Mouse (Mus musculus): ENCODE results near the gene Plpp7. TPM values are rescaled to one million over a fixed set of nuclear protein-coding genes. Genes with fewer than 3 reads are reported as not detected.

The Plpp7 gene
- total RNA-seq, 4 experiments from 2014 or later: 99.5 to 130 (median 113) TPM

DNA sequence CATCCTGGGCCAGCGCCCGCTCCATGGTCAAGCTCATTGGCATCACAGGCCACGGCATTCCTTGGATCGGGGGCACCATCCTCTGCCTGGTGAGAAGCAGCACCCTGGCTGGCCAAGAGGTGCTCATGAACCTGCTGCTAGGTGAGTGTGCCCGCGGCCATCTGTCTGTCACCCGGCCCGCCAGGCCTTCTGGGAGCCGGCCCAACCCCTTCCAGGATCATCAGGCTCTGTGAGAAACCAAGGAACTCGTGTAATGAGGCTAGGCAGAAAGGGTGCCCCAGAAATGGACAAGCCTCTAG, 743 bp downstream of the Plpp7 start:
- peak in 1 of 2 experiments; percentile 67 for DNase-seq (ENCODE audit: low spot score in 2 of 2)

DNA sequence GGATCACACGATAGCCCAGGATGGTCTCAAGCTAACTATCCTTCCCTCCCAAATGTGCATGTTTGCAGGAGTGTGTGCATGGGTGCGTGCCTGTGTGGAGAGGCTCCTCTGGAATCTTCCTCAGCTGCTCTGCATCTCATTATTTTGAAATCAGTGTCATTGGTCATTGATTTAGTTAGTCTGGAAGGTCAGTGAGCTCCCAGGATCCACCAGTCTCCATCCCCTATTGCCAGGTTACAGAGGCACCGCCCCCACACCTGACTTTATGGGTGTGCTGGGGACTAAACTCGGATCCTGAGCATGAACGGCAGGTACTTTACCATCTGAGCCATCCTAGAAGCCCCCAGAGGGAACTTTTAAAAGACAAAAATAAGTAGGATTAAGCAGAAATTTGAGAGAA, 7.6 kb downstream of the Plpp7 start:
- DNase-seq (ENCODE audit: low spot score in 2 of 2): no peak

DNA sequence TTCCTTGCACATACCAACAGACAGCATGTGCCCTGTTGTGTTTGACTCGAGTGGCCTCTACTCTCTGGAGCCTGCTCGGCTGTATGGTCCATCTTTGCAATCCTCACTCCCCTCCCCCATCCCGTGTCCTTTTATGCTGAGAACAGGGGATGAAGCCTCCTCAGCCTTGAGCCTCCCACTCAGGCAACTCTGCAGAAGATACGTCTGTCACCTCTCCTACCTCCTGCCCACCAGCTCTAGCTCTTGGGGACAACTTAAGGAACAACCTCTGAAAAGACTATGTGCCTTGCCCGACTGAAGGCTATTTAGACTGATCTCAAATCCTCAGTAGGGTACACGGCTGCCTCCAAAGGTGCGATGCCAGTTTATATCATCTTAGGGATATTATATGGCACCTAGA, 8.2 kb downstream of the Plpp7 start:
- DNase-seq (ENCODE audit: low spot score in 2 of 2): no peak

DNA sequence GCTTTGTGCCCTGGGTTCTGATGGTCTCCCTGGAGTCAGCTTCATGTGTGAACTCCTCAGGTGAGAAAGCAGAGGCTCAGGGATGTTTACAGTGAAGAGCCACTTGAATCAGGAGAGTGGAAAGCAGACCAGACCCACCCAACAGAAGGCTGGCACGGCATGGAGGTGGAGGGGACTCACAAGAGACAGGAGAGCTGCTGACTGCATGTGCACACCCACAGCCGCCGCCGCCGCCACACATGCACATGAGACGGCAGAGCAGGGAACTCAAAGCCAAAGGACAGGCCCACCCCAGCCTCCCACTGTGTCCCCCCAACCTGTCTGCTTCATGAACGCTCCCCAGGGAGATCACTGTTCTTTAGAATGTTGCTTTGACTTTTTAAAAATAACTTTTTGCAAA, 8.8 kb downstream of the Plpp7 start:
- DNase-seq (ENCODE audit: low spot score in 2 of 2): no peak

DNA sequence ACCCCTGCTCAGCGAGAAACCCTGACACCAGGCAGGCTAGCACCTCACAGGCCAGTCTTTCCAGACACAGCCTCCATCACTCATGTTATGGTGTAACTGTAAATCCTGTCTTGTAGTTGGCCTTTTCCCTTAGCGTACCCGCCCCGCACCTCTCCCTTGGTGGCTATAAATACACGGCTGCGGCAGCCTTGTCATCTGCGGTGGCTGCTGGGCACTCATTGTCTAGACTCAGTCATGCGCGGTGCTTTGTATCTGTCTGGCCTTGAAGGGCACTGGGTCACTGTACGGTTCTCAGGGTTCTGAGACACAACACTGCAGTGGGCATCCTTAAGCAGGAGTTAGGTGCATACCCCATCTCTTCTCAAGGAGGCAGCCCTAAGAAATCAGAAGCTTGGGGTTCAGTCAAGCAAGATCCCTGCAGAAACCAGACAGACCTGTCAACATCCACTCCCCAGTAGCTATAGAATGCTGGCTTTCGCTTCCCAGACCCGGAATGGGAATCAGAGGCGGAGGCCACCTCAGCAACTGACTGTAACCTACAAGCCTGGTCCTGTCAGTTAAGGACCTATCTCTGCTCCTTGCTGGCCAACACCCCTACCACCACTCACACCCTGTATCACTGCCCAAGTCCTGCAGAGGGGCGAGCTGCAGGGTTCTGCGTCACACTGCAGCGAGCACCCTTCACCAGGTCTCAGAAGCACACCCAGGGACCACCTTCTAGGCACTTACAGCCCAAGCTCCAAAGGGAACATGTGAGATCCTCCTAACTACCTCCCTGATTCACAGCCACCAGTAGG, 10.0 kb downstream of the Plpp7 start:
- DNase-seq (ENCODE audit: low spot score in 2 of 2): no peak

DNA sequence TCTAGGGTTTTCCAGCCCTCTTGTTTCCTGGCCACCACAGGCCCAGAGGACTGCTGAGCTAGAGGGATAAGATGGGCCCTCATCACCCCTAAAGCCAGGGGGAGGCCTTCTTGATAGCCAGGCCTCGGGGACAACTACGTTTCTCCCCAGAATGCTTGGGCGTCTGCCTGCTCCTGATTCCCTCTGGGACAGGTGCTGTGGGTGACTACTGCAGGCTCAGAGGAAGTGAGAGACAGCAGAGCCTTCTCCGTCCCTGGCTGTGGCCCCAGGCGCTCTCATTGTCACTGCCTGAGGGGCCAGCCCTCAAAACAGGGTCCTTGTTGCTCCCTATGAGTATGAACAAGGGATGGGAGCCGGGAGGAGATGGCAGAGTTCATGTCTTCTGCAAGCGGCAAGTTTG, 10.6 kb downstream of the Plpp7 start:
- DNase-seq (ENCODE audit: low spot score in 2 of 2): no peak

DNA sequence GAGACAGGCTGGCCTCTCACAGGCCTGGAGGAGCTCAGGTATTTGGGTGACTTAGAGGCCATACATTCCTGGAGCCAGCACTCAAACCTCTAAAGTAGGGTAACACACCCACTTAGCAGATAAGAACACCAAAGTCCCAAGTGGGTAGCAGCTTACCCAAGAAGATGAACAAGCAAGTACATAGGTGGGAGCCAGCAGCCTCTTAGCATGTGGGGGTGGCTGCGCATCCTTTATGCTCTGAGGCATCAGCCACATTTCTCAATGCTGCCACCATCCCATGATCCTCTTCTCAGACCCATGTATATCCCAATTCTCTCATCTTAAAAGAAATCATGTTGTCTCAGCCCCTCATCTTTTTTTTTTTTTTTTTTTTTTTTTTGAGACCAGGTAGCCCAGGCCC, 15.9 kb downstream of the Plpp7 start:
- DNase-seq (ENCODE audit: low spot score in 2 of 2): no peak

DNA sequence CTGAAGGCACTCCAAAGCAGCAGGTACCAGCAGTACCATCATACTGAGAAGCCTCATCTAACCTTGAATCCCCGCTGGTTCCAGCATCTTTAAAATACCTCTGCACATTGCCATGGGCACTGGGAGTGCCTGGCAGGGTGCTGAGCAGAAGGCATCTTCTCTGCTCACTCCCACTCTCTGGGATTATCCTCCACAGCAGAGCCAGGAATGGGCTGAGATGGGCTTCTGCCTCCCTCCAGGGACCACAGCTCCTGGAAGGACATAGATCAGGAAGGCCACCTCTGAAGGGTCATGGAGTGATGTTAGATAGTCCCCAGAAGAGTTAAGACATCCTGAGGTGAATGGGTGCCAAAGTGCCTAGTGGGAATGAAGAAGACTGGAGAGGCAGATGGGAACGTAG, 17.2 kb downstream of the Plpp7 start:
- DNase-seq (ENCODE audit: low spot score in 2 of 2): no peak

DNA sequence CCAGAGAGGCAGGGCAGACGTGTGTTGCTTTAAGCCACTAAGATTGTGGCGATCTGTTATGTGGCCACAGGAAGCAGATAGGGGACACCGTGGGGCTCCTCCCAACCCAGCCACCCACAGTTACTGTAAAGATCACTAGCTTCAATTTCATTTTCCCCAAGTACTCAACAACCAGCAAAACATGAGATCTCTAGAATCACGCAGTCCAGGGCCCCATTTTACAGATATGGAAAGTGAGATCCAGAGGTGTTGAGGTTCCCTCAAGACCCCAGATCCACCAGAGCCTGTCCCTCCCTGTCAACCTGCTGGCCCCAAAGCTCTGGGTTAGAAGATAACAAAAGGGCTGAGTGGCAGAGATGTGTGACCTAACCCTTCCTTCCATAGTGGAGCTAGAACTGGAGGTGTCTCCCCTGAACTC, 20.5 kb downstream of the Plpp7 start:
- DNase-seq (ENCODE audit: low spot score in 2 of 2): no peak

DNA sequence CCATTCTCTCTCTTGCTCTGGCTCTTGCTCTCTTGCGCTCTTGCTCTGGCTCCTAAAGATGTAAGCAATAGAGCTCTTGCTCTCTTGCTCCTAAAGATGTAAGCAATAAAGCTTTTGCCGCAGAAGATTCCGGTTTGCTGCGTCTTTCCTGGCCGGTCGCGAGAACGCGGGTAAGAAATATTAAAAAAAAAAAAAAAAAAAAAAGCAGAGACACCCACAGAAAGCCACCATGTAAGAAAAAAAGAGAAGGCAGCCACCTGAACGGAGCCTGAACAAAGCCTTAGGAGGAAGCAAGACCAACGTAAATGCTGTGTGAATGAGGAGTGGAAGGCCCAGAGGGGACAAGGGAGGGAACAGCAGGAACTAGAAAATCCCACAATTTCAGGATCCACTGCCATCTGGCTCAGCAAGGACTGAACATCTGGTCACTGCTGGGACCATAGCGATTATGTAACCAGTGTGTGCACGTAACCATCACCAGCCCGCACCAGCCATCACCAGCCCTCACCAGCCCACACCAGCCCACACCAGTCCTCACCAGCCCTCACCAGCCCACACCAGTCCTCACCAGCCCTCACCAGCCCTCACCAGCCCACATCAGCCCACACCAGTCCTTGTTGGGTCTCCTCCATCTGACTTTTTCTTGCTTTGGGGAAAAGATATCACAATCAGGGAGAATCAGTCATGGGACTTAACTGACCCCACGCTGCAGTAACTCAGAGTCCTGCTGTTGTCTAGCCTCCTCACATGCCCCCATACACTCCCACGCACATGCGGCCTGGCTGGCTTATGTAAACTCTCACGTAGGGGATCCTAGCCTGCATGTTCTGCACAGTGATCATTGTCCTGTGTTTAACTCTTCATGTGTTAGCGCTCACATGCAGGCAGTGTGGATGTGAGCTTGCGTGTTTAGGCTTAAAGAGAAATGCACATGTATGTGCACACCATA, 24.7 kb downstream of the Plpp7 start:
- DNase-seq (ENCODE audit: low spot score in 2 of 2): peak; percentile 39 to 42

DNA sequence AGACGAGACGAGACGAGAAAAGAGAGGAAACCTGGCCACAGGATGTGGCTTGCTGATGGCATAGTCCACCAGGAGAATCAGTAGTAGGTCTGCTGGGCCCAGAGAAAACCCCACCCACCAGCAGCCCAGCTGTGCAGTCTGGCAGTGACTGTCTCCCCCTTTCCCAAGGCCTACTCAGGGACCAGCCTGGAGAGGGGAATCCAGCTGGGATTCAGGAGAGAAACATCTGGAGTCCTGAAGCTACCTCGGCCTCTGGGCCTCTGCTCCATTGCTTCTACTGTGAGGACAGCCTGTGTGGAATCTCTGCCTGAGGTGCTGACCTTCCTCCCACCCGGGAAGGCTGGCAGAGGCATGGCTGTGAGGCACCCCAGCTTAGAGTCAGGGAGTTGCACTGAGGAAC, 25.8 kb downstream of the Plpp7 start:
- peak in 1 of 2 experiments; percentile 42 for DNase-seq (ENCODE audit: low spot score in 2 of 2)

DNA sequence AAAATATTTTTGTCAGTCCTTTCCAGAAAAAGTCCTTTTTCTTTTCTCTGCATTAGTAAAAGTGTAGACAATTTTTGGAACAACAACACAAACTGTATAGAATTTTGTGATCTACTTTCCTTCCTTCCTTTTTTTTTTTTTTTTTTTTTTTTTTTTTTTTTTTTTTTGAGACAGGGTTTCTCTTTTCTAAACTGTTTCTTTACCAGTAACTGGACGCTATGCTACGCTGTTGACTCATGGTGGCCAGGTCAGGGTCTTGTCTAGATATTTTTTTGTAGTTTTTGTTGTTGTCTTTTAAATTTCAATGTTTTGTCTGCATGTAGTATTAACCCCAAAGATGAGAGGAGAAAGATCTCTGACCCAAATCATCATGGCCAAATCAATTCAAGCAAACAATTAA, 26.5 kb downstream of the Plpp7 start:
- DNase-seq (ENCODE audit: low spot score in 2 of 2): no peak

DNA sequence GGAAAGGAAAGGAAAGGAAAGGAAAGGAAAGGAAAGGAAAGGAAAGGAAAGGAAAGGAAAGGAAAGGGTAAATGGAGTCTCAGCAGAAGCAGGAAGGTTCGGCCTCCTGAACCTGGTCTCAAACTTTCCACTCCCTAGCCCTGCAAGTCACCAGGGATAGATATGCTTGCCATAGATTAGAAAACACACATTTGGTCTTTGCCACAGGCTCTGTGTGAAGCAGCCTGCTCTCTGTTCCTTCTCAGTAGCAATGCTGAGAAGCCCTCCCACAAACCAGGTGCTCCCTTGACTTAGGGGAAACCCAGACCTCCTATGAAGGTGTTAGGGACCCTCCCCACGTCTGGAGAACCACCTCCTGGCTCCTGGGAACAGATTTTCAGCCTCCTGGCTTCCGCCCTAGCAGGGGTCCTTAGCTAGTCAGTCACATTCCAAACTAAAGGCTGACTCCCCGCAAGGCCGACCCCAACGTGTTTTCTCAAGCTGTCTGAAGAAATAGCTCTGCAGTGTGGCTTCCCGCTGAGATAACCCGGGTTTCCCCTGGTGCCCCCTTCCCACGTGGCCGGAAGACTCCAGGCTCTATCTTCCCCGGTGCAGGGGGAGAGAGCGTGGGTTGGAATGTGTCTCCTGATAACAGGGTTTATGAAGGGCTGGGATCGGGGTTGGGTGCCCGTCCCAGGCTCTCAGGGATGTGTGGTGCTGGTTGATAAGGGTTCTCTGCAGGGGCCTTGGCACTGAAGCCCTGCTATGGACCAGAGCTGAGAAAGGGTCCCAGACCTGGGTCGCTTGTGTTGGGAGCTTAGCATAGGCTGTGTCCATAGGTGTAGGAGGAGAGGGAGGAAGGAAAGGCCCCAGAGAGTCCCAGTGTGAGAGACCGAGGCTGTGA, 32.6 kb downstream of the Plpp7 start:
- no peak for DNase-seq (ENCODE audit: low spot score in 2 of 2)

DNA sequence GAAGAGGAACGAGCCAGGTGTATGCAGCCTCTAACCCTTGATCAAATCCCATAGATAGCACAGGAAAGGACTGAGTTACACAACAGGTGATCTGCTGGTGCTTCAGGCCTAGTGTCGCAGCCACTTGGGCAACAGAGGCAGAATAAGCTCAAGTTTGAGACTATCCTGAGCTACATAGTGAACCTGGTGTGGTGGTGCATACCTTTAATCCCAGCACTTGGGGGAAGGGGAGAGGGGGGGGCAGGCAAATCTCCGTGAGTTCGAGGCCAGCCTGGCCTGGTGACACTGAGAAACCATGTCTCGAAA, 33.2 kb downstream of the Plpp7 start:
- DNase-seq (ENCODE audit: low spot score in 2 of 2): no peak

DNA sequence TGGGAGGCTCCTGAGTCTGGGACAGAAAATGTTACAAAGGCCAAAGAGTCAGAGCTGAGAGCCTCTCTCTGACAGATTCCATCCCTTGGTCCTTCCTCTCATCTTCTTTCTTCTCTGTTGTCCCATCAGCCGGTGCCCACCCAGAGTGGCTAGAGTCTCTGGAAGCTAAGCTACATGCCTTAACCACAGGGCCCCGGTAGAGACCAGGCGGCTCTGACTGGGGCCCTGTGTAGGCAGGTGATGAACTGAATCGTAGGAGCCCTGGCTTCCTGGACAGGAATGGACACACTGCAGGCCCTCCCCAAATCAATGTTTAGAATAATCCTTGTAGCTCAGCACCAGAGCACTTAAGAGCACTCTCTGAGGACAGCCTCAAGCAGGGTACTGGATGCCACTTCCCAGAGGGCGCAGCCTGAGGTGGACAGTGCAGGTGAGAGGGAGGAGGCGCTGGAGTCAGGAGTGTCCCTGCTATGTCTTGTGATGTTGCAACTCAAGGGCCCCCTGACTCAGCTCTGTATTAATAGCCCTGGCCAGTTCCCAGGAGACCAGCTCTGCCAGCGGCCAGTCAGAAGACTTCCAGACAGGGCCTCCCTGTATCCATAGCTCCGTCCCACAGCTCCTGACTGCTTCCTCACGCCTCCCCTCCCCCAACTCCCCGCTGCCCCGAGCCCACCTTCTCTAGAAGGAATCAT, 34.2 kb downstream of the Plpp7 start:
- peak; percentile 80 to 87 for DNase-seq (ENCODE audit: low spot score in 2 of 2)

DNA sequence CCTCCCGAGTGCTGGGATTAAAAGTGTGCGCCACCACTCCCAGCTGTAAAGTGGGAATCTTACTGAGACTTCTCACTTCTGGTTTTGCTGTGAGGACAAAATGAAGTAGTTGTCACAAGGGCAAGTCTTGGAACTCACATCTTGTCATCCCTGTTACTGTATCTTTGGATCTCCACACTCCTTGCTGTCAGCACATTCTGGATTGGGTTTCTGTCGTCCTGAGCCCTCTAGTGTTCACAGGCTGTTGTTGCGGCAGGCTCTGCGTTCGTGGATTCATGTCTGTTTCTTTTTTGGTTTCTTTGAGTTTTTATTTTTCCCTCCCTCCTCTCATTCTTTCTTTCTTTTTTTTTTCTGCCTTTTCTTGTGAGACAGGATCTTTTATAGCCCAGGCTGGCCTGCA, 35.1 kb downstream of the Plpp7 start:
- peak; percentile 56 to 70 for DNase-seq (ENCODE audit: low spot score in 2 of 2)

DNA sequence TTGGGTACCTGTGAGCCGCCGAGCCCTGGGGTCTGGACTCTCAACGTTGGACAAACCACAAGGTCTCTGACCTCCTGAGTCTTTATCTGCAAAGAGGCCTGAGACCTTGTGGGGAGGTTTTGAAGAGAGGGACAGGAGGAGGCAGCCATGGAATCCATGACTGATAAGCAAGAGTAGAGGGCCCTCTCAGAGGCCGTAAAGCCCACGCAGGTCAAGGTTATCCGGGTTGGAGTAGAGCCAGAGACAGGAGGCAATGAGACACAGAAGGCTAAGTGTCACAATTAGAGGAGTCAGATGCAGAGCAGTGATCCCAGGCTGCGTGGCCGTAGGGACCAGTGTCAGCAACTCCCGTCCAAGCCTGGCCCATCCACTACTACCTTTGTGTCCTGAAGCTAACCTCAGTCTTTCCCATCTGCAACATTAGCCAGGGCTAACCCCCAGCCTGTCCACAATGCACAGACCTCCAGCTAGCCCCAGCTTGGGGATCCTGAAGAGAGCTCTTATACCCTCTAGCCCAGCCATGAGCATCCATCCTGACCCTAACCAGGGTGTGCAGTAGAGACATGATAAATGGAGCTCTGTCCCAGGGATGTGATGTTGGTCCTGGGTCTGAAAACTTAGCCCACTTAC, 36.0 kb downstream of the Plpp7 start:
- no peak for DNase-seq (ENCODE audit: low spot score in 2 of 2)

DNA sequence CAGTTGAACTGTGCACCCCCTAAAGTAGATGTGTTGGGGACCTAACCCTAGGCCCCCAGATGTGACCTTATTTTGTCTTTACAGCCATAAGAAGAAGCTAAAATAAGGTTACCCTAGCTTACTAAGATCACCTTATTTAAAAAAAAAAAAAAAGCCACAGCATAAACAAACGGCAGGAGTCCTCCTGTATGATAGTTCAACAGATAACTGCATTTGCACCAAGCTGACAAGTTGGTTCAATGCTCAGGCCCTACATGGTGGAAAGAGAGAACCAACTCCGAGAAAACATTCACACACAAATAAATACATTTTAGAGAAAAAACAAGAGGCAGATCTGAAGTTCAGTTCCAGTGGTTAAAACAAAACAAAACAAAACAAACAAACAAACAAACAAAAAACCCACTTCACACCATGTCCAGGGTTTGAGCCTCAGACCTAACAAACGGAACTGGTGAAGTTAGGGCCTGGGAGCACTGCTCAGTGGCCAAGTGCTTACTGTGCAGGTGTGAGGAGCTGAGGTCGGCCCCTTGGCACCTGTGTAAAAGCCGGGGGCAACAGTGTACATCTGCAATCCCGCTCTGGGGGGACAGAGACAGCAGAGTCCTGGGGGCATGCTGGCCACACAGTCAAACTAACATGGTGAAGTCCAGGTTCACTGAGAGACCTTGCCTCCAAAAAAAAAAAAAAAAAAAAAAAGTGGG, 36.7 kb downstream of the Plpp7 start:
- no peak for DNase-seq (ENCODE audit: low spot score in 2 of 2)

DNA sequence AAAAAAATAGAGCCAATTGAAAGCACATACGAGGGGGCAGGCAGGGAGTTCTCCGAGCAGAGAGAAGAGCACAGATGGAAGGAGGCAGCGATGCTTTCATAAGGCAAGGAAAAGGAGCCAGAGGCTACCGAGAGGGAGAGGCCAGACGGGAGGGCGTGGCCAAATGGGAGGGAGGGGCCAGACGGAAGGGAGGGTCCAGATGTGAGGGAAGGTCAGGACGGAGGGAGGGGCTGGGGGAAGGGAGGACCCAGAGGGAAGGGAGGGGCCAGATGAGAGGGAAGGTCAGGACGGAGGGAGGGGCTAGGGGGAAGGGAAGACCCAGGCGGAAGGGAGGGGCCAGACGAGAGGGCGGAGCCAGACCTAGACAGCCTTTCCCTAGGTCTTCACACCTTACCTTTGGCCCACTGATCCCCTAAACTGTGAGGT, 37.3 kb downstream of the Plpp7 start:
- DNase-seq (ENCODE audit: low spot score in 2 of 2): peak; percentile 75 to 80

DNA sequence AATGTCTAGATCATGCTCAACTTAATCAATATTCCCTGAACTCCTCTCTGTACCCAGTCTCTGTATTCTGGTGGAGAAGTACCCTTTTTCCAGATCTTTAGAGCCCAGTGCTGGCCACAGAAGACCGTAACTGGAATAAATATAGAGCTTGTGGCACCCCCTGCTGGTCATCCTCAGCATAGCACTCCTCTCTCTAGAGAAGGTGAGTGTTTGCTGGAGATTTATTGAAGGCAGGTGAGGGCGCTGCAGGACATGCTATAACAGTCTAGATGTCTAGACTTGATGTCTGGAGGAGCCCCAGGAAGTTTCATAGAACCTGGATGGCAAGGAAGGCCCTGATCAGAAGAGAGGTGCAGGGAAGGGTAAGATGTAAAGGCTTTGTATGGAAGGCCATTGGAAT, 38.7 kb downstream of the Plpp7 start:
- DNase-seq (ENCODE audit: low spot score in 2 of 2): peak; percentile 91 to 93
